Mouse (Mus musculus) telencephalon, adult 2 months (tissue): Measurements from ENCODE around the gene Prkch.
"Not testable (repeated sequence)": the region's sequence is repeated elsewhere in the genome, so short reads cannot be mapped to it uniquely, and the experiment has no call there.

ENCODE experiments used
- DNase-seq: peaks from one replicate; pipeline ENCODE4 v3.0.0-alpha.2; 2011; ENCODE audit warnings: low read depth, low spot score

Gene Prkch

DNA sequence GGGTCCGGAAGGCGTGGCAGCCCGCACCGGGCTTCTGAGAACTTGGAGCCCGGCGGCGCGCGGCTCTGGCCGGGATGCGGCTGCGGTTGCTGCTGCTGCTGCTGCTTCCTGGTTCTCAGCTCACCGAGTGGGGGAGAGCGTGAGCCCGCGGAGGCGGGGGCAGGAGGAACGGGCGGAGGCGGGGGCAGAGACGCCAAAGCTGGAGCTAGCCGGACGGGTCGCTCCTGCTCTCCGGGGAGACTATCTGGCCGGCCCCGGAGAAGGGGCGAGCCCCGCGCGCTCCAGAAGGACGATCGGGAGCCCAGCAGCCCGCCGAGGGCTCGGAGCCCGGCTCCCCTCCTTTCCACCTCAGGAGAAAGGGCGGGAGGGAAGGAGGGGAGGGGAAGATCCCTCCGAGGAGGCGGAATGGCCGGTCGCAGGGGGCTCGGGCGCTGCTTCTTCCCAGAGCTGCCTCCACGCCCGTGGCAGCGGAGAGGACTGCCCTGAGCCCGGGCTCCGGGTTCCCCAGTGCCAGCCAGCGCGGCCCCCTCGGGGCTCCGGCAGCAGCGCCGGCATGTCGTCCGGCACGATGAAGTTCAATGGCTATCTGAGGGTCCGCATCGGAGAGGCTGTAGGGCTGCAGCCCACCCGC, at the start of gene Prkch:
Gene Prkch (plus strand): TSS at position 187 of the 631 bp plus-strand sequence.
- DNase-seq = no peak

DNA sequence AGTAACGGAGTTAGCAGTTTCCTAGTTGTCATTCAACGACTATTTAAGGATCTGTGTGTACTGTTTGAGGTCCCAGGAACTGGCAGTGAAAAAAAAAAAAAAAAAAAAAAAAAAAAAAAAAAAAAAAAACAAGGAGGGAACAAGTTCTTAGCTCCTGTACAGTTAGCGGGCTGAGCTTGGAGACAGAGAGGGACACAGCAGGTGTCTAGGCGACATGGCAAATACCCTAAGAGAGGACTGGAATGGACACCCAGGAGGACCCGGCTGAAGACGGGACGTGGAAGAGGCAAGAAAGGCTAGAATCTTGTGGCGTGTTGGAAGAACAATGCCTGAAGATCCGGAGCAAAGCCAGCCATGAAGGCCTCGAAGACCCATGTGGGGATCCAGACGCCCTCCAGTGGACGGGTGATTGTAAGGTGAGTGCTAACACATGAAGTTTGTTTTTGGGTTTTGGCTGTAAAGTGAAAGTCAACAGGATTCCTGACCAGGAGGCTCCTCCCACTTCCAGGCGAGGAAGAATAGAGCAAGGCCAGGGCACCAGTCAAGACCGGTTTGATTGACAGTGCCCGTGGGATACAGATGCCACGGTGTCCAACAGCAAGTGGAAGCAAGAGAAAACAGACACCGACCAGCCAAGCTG, 47.0 kb upstream of the Prkch start:
- DNase-seq = no peak

GRCm38 (mm10) chr12:73538139-73538508, 46.5 kb upstream of the Prkch start:
- not testable (repeated sequence) for DNase-seq

DNA sequence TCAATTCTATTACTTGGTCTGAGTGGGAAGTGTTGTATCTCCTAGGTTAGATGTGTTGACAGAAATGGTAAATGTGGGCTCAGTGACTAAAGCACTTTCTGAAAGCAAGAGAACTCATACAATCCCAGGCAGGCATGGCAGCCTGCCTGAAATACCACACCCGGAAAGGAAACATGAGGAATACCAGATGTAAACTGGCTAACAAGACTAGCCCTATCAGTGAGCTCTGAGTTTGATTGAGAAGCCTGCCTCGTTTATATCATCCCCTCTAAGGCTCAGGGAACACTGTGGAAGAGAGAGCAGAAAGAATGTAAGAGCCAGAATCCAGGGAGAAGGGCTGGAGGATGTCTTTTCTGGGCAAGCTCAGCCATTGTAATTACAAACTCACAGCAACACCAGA, 45.4 kb upstream of the Prkch start:
- DNase-seq = no peak

DNA sequence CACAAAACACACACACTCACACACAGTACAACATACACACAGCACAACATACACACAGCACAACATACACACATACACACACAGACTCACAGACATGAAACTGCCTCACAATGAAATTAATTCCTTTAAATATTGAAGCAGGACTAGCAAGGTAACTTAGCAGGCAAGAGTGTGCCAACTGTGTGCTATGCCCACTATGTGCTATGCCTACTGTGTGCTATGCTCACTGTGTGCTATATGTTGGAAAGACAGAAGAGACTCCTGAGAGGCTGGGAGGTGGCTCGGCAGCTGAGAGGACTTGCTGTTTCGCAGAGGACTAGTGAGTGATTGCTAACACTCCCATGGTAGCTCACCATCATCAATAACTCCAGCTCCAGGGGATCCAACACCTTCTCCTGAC, 44.2 kb upstream of the Prkch start:
- no peak for DNase-seq

DNA sequence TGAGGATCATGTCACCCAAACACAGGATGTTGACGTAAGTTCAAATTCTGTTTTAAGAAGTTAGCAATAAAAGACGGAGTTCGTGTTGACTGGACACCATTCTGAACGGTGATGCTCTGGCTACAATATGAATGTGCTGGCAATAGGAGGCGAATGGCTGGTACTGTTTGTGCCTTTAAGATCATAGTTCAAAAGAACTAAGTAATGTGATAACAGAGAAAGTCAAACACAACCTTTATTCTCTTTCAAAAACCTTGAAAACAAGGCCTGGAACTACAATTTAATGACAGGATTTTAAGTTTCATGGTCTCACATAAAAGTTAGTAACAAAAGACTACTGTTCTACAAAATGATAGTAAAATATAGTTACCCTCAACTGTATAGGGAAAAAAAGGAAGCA, 41.4 kb upstream of the Prkch start:
- no peak for DNase-seq

GRCm38 (mm10) chr12:73544736-73545671, 39.6 kb upstream of the Prkch start:
- no peak for DNase-seq

DNA sequence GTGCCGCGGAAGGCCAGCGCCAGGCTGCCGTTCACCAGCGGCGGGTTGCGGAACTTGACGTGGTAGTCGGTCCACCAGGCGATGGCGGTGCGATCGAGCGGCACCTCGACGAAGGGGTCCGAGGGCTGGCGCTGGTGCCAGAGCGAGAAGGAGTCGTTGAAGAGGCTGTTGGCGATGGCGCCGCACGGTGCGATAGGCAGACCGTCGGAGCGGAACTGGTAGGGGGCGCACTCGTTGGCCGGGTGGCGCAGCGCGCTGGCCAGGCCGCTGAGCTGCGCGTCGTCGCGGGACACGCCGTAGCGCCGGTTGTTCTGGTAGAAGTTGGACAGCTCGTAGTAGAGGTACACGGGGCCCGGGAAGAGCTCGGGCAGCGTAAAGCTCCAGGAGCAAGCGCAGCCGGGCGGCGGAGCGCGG, 38.9 kb upstream of the Prkch start:
- no peak for DNase-seq

DNA sequence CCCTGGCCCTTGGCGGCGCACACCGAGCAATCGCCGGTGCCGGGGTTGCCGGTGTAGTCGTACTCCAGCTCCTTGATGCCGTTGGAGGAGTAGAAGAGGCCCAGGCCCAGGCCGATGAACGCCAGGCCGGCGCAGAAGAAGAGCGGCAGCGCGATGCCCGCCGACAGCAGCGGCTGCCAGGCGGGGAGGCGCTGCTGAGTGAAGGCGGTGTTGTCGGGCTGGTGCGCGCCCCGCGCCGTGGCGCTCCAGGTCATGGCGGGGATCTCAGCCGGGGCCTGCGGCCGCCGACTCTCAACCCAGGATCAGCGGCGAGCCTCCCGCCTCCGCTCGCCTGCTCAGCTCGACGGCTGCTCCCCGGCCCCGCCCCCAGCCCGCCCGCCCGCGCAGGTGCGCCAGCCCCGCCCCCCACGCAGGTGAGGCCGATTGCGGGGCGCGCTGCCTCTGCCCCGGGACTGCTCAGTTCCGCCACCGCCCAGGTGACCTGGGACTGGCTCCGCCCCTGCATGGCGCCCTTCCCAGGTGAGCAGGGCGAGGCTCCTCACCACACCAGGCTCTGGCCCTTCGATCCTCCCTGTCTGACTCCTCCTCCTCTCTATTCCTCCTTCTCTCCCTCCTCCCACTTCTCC, 38.4 kb upstream of the Prkch start, which contains the start of gene Tmem30b:
Gene Tmem30b (minus strand): TSS at position 307 of the 626 bp plus-strand sequence.
- no peak for DNase-seq

- no peak for DNase-seq
These were observed 37.0 kb upstream of the Prkch start for GRCm38 (mm10) chr12:73547646-73548045.

- no peak for DNase-seq
These were observed 36.3 kb upstream of the Prkch start for GRCm38 (mm10) chr12:73548259-73548658.

GRCm38 (mm10) chr12:73554155-73554554, 30.4 kb upstream of the Prkch start:
- DNase-seq = no peak

- peak; percentile 78 for DNase-seq
These were observed 25.9 kb upstream of the Prkch start for GRCm38 (mm10) chr12:73558525-73559195.

GRCm38 (mm10) chr12:73560091-73560490, 24.5 kb upstream of the Prkch start:
- DNase-seq = no peak

- not testable (repeated sequence) for DNase-seq
These were observed 21.5 kb upstream of the Prkch start for GRCm38 (mm10) chr12:73563122-73563521.

DNA sequence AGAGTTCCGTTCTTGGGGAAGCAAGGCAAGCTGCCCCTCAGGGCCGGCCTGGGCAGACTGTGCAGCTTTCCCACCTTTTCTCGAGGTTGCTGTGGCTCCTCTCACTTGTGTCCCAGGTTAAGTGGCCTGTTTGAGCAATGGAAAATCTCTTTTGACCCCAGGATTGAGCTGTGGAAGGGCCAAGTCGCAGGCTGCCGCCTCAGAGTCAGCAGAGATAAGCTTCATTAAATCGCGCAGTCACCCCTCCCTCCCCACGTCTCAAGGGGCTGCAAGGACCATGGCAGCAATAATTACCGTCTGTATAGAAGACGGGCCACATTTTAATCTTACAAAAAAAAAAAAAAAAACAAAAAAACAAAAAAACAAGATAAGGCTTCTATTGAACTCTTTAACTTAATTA, 20.4 kb upstream of the Prkch start:
- DNase-seq = no peak

DNA sequence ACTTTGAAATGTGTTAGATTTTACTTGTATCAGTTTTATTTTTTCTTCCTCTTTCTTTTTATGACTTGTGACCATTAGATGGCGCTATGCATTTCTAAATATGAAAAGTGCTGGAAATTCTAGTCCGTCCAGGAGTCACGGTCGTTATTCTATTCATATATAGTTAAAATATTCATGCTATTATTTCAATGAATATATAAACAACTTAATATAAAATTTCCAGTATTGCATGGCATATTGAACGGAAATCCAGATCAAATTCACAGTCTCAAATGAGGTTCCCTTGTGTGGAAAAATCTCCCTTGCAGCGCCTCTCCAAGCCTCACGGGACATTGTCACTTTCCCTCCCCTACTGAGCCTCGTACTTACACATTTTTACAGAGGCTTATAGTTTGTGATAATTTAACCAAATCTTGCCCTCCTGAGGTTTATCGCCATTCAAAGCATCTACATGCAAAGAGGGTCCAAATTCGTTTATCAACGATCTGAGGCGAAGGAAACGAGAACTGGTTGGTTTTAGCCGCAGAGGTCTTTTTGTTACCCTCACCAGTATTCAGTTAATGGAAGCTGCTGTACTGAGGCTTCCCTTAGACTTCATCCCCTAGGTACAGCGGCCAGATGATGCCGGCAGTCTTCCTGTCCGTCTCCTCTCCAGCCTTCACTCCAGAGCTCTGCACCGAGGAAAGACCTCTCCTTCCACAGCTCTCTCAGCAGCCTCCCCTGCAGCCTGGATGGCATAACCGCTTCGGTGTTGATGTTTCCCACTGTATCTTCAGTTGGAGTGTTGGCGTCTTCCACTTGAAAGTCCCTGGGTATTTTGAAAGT, 19.6 kb upstream of the Prkch start:
- peak; percentile 33 for DNase-seq

GRCm38 (mm10) chr12:73565620-73565969, 19.0 kb upstream of the Prkch start:
- DNase-seq = no peak

GRCm38 (mm10) chr12:73574632-73575031, 10.0 kb upstream of the Prkch start:
- no peak for DNase-seq

DNA sequence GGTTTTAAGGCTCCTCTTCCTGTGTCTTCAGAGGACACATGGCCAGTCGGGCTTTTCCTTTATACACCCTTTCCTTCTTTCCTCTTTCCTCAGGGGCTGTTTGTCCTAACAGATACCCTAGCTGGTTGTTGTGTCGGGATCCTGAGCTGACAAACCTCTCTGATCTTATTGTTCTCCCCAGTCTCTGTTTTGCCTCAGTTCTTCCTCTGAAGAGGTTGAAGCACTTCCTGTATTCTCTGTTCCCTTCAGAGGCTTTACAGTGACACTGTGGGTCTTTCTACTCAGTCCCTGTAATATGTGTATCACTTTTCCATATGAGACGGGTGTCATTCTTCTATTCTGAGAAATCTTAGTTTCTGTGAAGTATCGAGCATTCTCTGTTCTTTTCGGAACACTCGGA, 6.5 kb upstream of the Prkch start:
- no peak for DNase-seq

DNA sequence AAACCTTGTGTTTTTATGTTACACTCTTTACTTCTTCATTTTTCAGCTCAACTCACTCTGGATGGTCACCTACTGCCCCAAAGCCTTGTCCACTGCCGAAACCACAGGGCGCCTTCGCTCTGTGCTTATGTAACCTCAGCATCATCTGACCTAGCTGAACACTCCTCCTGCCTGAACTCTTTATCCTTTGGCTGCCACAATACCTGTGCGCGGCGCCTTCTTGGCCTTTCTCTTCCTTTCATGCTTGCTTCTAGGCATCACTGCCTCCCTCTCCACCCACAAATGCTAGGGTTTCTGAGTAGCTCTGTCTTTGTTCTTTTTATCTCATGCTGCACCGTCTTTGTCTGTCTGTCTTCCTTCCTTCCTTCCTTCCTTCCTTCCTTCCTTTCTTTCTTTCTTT, 3.8 kb upstream of the Prkch start:
- DNase-seq = no peak
